Mouse (Mus musculus) embryonic facial prominence, embryonic 14.5 days (tissue): ENCODE data around the gene Cst6. TPM values are rescaled to one million over a fixed set of nuclear protein-coding genes. Genes with fewer than 3 reads are reported as not detected.
"Not testable (repeated sequence)": the region's sequence is repeated elsewhere in the genome, so short reads cannot be mapped to it uniquely, and the experiment has no call there.

ENCODE experiments used
- ATAC-seq: fragments of 200-750 bp; cut with Nextera tagmentation; 2 replicates; pipeline ENCODE4 v1.8.0; 2017; ENCODE audit warnings: low read depth, moderate number of reproducible peaks, moderate TSS enrichment
- DNase-seq: peaks from one replicate; pipeline ENCODE4 v3.0.0-alpha.2; 2015; ENCODE audit warnings: low spot score
- H3K27ac ChIP-seq: fragments of 300-500 bp; sonication (generic); replicated peaks from 2 replicates; pipeline ENCODE4 v1.5.1; 2014; ENCODE audit warnings: low read depth, mild to moderate bottlenecking, low read length, moderate library complexity
- H3K27me3 ChIP-seq: fragments of 300-500 bp; sonication (generic); replicated peaks from 2 replicates; pipeline ENCODE4 v1.6.1; 2014; ENCODE audit warnings: low read length; ENCODE audit not compliant: control insufficient read depth, insufficient read depth
- H3K36me3 ChIP-seq: fragments of 300-500 bp; sonication (generic); 2 replicates; pipeline ENCODE4 v1.6.1; 2014; ENCODE audit warnings: low read length, mixed read lengths; ENCODE audit not compliant: control insufficient read depth, insufficient read depth
- H3K4me1 ChIP-seq: fragments of 300-500 bp; sonication (generic); 2 replicates; pipeline ENCODE4 v1.6.1; 2014; ENCODE audit warnings: antibody characterized with exemption, low read length; ENCODE audit not compliant: control insufficient read depth, insufficient read depth
- H3K4me2 ChIP-seq: fragments of 300-500 bp; sonication (generic); 2 replicates; pipeline ENCODE4 v1.6.1; 2014; ENCODE audit warnings: low read depth, mild to moderate bottlenecking, low read length, moderate library complexity, mixed read lengths
- H3K4me3 ChIP-seq: fragments of 300-500 bp; sonication (generic); 2 replicates; pipeline ENCODE4 v1.5.1; 2014; ENCODE audit warnings: low read depth, mild to moderate bottlenecking, low read length
- H3K9ac ChIP-seq: fragments of 300-500 bp; sonication (generic); 2 replicates; pipeline ENCODE4 v1.6.1; 2014; ENCODE audit warnings: low read depth, mild to moderate bottlenecking, low read length, moderate library complexity, mixed read lengths
- H3K9me3 ChIP-seq: fragments of 300-500 bp; sonication (generic); 2 replicates; pipeline ENCODE4 v1.6.1; 2016; ENCODE audit warnings: low read length; ENCODE audit not compliant: control insufficient read depth
- WGBS: fragments of 180-500 bp; shearing (Covaris S2); extraction: QIAGEN DNeasy Blood & Tissue Kit; methylation state at CpG from one replicate; pipeline ENCODE4 v1.1.7; 2014; 5-methylcytosine and 5-hydroxymethylcytosine counted together
- polyA plus RNA-seq: library from polyadenylated mRNA; unstranded; fragments of >200 nt; fragmentation: Nextera tagmentation; extraction: Ambion mirVana; gene quantifications from 2 replicates; pipeline ENCODE4 v1.2.1, GENCODE M21; 2014

Gene Cst6
- 7.5 and 9.2 TPM in 2 replicates for polyA plus RNA-seq

DNA sequence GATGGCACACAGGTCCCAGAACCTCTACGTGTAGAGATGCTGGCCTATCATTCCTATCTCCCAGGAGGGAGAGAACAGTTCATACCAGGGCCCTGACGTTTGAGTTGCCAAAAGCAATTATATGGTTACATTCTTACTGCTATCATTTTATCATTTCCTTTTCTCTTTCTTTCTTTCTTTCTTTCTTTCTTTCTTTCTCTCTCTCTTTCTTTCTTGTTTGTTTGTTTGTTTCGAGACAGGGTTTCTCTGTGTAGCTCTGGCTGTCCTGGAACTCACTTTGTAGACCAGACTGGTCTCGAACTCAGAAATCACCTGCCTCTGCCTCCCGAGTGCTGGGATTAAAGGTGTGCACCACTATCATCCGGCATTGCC lies at the start of gene Cst6:
Cst6 (minus strand) TSS at position 73 of the 372 bp plus-strand sequence.
- not testable (repeated sequence) for H3K27me3 ChIP-seq, H3K27ac ChIP-seq, DNase-seq, H3K4me1 ChIP-seq, H3K9me3 ChIP-seq, ATAC-seq, H3K36me3 ChIP-seq
- Histone ChIP-seq H3K4me2 (peak within 1 kb of the TSS; percentile 68), H3K9ac (peak within 1 kb of the TSS; percentile 62), H3K4me3 (peak within 1 kb of the TSS; percentile 38)
- WGBS: 59% methylated on average over 6 of the region's 6 CpGs

DNA sequence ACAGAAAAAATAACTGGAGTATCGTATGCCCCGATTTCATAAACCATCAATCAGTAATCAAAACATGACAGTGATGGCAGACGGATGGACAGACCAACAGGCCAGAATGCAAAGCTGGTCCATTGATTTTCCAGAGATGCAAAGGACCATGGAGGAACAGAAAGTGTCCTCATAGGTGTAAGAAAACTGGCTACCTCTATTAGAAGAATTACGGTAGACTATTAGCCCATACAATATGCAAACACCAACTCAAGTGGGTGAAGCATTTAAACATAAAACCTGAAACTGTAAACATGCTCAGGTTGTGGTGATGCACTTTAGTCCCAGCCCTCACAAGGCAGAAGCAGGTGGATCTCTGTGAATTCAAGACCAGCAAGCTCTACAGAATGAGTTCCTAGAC lies 46.0 kb upstream of the Cst6 start:
- WGBS: 70% methylated on average over 4 of the region's 4 CpGs
- DNase-seq (no peak), ATAC-seq (no peak)
- H3K4me2 ChIP-seq: no peak overlapping the region
- no peaks in the 10 kb centered on the region for H3K4me1 ChIP-seq
- H3K27me3 ChIP-seq: no peaks in the 10 kb centered on the region
- H3K4me3 ChIP-seq: no peak overlapping the region
- H3K27ac ChIP-seq: no peak overlapping the region
- H3K9ac ChIP-seq: no peak overlapping the region
- H3K36me3 ChIP-seq: no peaks in the 10 kb centered on the region
- H3K9me3 ChIP-seq: no peaks in the 10 kb centered on the region

DNA sequence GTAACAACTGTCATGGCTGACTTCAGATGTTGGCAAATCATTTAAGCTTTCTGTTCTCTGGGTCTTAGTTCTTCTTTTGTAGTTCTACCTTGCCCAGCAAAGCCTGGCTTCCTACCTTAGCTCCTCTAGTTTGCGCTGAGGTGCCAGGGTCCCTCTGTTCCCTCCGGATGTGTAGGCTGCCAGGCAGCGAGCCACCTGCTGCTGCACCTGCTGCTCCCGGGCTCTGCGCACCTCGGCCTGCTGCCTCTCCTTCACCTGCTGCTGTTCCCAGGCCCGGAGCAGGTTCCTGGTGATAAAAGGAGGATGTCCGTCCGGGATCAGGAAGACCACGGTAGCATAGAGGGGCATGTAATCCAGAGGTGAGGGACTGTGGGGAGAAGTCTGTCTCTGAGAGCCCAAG lies 44.8 kb upstream of the Cst6 start:
- WGBS: 50% methylated on average over 10 of the region's 10 CpGs
- Histone ChIP-seq H3K4me2 (no peak overlapping the region), H3K4me3 (no peak overlapping the region)

DNA sequence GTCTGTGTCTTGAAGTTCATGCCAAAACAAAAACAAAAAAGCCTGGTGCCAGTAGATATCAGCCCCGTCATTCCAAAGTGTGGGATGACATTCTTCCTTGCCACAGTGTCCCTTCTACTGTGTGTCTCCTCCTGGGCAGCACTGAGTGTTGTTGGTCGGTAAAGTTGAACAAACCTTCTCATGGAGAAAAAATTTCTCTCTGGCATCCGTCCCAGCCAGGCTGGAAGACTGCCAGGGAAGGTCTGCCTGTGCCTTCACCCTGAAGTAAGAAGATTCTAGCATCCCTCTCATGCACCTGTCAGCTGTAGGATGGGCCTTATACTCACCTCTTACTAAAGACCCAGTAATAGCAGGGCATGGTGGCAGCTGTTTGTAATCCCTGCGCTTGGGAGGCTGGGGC lies 43.5 kb upstream of the Cst6 start:
- no peaks in the 10 kb centered on the region for H3K9me3 ChIP-seq
- H3K4me1 ChIP-seq: peaks cover 12% of the 10 kb centered on the region
- no peak overlapping the region for H3K9ac ChIP-seq
- ATAC-seq (no peak), DNase-seq (peak; percentile 47)
- H3K27me3 ChIP-seq: peaks cover 4% of the 10 kb centered on the region
- H3K4me3 ChIP-seq: no peak overlapping the region
- H3K4me2 ChIP-seq: no peak overlapping the region
- 0 out of 2 replicates have a peak overlapping the region, but pooled peaks have one; percentile 3 for H3K27ac ChIP-seq
- H3K36me3 ChIP-seq: no peaks in the 10 kb centered on the region
- whole genome bisulfite sequencing: 50% methylated on average over 4 of the region's 4 CpGs

More for the DNA sequence above, 44.8 kb upstream of the Cst6 start:
- H3K9ac ChIP-seq: no peak overlapping the region
- peaks cover 11% of the 10 kb centered on the region for H3K4me1 ChIP-seq
- no peaks in the 10 kb centered on the region for H3K9me3 ChIP-seq
- H3K27me3 ChIP-seq: no peaks in the 10 kb centered on the region
- no peak for DNase-seq
- no peak overlapping the region for H3K27ac ChIP-seq
- no peak for ATAC-seq
- no peaks in the 10 kb centered on the region for H3K36me3 ChIP-seq

DNA sequence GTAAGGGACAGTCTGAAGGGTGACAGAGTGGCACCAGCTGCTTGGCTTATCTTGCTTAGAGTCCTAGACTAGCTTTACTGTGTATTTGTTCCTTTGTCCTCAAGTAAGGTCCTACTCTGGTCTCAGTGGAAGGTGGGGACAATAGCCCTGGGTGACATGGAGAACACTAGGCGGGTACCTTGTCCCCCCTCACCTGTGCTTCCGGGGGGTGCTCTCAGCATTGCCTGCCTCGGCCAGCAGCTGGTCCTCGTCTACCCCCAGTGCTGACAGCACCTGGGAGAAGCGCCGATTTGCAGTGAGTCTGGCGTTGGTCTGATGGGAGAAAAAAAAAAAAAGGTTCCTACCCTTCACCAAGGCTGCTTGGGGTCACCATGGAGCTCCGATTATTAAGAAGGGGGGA lies 41.0 kb upstream of the Cst6 start:
- no peak for DNase-seq
- H3K4me3 ChIP-seq: peak overlapping the region; percentile 92
- no peaks in the 10 kb centered on the region for H3K9me3 ChIP-seq
- WGBS: 68% methylated on average over 8 of the region's 8 CpGs
- H3K36me3 ChIP-seq: peaks cover 4% of the 10 kb centered on the region
- peaks cover 18% of the 10 kb centered on the region for H3K4me1 ChIP-seq
- peak overlapping the region; percentile 91; the same call in 1 of the 2 replicates for H3K9ac ChIP-seq
- no peak for ATAC-seq
- H3K27ac ChIP-seq: no peak overlapping the region
- peak overlapping the region; percentile 79 for H3K4me2 ChIP-seq
- H3K27me3 ChIP-seq: peaks cover 4% of the 10 kb centered on the region

DNA sequence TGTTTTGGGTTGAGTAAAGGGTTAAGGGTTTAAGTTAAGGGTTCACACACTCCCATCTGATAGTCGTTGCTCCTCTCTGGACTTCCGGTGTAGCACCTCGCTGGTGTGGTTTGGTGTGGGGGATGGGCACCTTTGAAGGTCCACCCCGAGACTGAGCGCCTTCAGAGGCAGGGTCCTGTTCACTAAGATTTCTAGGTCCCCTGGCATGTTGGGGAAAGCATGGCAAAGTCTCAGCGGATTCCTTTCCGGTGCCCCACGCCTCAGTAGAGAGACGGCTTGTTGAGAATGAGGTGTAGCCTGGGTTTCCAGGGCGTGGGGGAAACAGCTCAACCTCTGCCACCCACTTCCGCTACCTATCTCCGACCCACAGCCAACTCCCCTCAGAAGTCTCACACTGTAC lies 40.3 kb upstream of the Cst6 start:
- no peak for DNase-seq
- no peak for ATAC-seq
- peak overlapping the region; percentile 79 for H3K4me2 ChIP-seq

DNA sequence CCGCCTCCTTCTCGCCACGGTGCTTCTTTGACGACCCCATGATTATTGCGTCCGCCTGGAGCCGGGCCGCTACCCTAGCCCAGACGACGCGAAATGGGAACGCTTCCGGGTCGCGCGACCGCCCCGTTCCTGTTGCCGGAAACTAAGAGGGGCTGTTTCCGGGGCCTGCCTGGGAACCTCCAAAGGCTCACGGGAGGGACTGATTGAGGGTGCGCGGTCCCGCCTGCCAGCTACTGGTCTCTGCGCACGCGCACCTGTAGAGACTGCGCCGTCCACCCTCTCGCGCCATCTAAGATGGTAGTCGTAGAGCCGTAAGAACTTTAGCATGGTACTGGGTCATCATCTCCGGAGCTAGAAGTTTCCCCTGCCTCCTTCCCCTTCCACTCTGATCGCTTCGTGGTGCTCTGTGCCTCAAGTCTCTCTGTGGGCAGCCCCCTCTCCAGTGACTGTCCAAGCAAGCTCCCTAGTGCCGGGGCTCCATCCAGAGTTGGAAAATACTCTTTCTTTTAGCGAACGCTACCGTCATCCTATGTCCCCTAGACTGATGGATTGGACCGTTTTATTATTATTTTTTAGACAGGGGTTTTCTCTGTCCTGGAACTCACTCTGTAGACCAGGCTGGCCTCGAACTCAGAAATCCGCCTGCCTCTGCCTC lies 39.3 kb upstream of the Cst6 start, which contains the start of gene Sart1:
Sart1 (minus strand) TSS at position 116 of the 655 bp plus-strand sequence.
- WGBS: 4% methylated on average over 27 of the region's 43 CpGs
- Histone ChIP-seq H3K4me2 (peak within 1 kb of the TSS; percentile 79), H3K9ac (peak within 1 kb of the TSS; percentile 91), H3K9me3 (no peaks in the 10 kb centered on the region), H3K27me3 (peaks cover 4% of the 10 kb centered on the region), H3K36me3 (peaks cover 21% of the 10 kb centered on the region), H3K27ac (peak within 1 kb of the TSS; percentile 84), H3K4me3 (peak within 1 kb of the TSS; percentile 92), H3K4me1 (peaks cover 18% of the 10 kb centered on the region)
- DNase-seq (peak; percentile 99), ATAC-seq (peak; percentile 97)

More for the DNA sequence above, 40.3 kb upstream of the Cst6 start:
- WGBS: 30% methylated on average over 12 of the region's 12 CpGs
- Histone ChIP-seq H3K4me3 (peak overlapping the region; percentile 92), H3K9me3 (no peaks in the 10 kb centered on the region), H3K36me3 (peaks cover 12% of the 10 kb centered on the region), H3K9ac (peak overlapping the region; percentile 91), H3K27ac (peak overlapping the region; percentile 41; the same call in 1 of the 2 replicates), H3K27me3 (peaks cover 4% of the 10 kb centered on the region), H3K4me1 (peaks cover 18% of the 10 kb centered on the region)

DNA sequence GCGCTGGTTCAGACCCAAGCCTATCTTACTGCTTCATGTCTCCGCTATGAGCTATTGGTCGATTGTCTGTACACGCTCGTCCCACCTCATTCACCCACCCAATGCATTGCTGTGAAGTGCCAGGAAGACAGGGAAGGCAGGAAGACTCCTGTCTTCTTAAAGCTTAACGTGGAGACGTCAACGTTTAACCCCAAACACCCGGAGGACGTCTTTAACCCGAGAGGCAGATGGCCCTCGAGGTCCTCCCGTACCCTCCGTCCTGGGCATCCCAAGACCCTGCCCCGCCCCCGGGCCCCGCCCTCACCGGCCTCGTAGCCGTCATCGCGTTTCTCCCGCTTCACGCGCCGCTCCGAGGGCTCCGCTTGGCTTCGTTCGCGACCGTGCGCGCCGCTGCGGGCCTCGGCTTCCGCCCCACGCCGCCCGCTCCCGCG lies 38.7 kb upstream of the Cst6 start:
- ATAC-seq (peak; percentile 27; the same call in 1 of the 2 replicates), DNase-seq (no peak)
- under 1% methylated on average over 15 of the region's 43 CpGs for WGBS
- peaks cover 18% of the 10 kb centered on the region for H3K4me1 ChIP-seq
- peak overlapping the region; percentile 80 for H3K27ac ChIP-seq
- peak overlapping the region; percentile 79 for H3K4me2 ChIP-seq
- H3K9ac ChIP-seq: peak overlapping the region; percentile 91
- peaks cover 4% of the 10 kb centered on the region for H3K27me3 ChIP-seq
- peaks cover 28% of the 10 kb centered on the region for H3K36me3 ChIP-seq
- H3K4me3 ChIP-seq: peak overlapping the region; percentile 92
- no peaks in the 10 kb centered on the region for H3K9me3 ChIP-seq

DNA sequence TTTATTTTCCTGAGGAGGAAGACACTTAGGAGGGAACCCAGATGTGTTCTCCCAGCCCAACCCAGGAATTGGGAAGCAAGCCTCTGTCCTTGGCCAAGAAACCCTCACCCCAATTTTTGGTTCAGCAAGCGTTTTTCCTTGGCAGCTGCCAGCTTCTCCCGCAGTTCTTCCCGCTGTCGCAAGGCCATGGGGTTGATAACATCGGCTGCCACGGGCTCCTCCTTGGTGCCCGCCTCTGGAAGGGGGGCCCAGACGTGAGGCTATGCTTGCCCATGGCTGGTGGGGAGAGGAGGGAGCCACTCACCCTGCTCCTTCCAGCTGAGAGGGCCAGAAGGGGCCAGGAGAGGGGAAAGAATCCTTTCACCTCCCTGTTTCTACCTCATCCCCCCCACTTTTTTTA lies 35.3 kb upstream of the Cst6 start:
- peaks cover 61% of the 10 kb centered on the region for H3K36me3 ChIP-seq
- DNase-seq: no peak
- 93% methylated on average over 8 of the region's 8 CpGs for WGBS
- H3K4me2 ChIP-seq: no peak overlapping the region
- no peak overlapping the region for H3K4me3 ChIP-seq
- ATAC-seq: no peak
- H3K9ac ChIP-seq: no peak overlapping the region
- H3K9me3 ChIP-seq: no peaks in the 10 kb centered on the region
- peaks cover 4% of the 10 kb centered on the region for H3K27me3 ChIP-seq
- peaks cover 12% of the 10 kb centered on the region for H3K4me1 ChIP-seq
- H3K27ac ChIP-seq: no peak overlapping the region
